Mouse (Mus musculus): ENCODE measurements around the gene Bmp8b.

- no peak for TF ChIP-seq CTCF (IDR thresholded peaks at IDR 0.05; ENCODE audit: borderline replicate concordance, insufficient read depth, low read length)
- TF ChIP-seq POLR2A (IDR thresholded peaks at IDR 0.05; ENCODE audit: low read depth, low read length): no peak
Observed at GRCm38 (mm10) chr4:123121286-123121685, 16.3 kb downstream of the Bmp8b start.

Measured in embryonic fibroblast, embryonic 13.5 days (primary cell).